Mouse (Mus musculus) cerebellum, postnatal 14 days (tissue): ENCODE data around the gene Nadk.

ENCODE experiments used
- DNase-seq, 2 experiments: peaks; one replicate each; pipeline ENCODE4 v3.0.0; 2021; ENCODE audit warnings: mixed read lengths in 2 of 2

The Nadk gene

GRCm38 (mm10) chr4:155561661-155562442, at the start of gene Nadk:
Nadk (plus strand) TSS chr4:155562378.
- peak in 1 of 2 experiments; percentile 37 for DNase-seq

DNA sequence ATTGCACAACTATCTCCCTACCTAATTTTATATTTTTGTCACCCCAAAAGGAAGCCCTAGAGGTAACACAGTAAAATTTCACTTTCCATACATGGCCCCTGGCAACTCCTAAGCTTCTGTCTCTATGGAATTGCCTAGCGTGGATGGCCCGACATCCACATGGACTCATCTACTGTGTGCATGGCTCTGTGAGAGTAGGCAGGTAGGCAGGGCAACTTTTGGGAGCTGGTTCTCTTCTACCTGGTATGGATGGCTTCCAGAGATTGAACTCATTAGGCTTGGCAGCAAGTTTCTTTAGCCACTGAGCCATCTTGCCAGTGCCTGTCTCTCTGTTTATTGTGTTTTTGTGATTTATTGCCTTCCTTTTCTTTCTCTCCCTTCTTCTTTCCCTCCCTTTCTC, 47.4 kb upstream of the Nadk start:
- no peak for DNase-seq

GRCm38 (mm10) chr4:155517948-155518517, 44.1 kb upstream of the Nadk start:
- peak in 1 of 2 experiments; percentile 21 for DNase-seq

DNA sequence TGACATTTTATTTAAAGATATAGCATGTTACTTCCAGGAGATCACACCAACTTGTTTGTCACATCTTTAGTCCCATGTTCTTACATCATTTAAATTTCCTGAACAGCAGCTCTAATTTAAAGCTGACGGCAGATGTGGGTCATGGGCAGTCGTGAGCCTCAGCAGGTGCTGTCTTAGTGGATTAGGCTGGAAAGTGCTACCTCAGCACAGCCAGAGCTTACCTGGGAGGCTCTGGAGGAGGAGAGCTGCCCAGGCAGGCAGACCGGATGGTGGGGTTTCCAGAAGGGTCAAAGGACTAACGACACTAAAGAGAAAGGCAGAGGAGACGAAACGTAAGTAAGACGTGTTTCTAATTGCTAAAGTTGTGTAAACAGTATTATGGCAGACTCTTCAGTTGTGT, 39.9 kb upstream of the Nadk start:
- no peak for DNase-seq

DNA sequence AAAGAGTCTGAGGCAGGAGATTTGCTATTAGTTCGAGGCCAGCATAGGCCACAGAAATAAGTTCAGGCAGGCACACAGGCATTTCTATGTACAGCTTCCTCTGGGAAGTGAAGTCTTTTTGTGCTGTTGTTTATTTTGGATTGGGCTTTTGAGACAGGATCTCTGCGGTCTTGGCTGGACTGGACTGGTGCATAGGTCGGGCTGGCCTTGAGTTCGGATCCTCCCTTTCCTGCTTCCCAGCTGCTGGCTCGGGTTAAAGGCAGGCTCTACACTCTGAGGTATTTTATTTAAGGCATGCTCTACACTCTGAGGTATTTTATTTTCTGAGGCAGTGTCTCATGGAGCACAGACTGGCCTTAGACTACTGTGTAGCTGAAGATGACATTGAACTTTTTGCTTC, 36.4 kb upstream of the Nadk start:
- no peak for DNase-seq

- DNase-seq = no peak
These were observed 32.9 kb upstream of the Nadk start for GRCm38 (mm10) chr4:155529294-155529693.

DNA sequence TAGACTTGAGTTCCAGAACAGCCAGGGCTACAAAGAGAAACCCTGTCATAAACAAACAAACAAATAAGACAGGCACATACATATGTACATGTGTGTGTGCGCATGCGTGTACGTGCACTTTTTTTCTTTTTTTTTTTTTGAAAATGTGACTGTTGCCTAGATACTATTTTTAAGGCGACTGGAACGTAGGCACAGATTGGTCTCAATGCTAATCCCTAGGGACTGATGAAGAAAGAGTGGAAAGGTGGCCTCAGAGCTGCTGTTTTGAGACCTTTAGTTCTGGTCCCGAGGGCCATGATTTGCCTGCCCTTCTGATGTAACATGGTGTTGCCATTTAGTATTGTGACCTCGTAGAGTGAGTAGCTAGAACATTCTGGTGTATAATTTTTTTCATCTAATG, 12.2 kb upstream of the Nadk start:
- DNase-seq = no peak

DNA sequence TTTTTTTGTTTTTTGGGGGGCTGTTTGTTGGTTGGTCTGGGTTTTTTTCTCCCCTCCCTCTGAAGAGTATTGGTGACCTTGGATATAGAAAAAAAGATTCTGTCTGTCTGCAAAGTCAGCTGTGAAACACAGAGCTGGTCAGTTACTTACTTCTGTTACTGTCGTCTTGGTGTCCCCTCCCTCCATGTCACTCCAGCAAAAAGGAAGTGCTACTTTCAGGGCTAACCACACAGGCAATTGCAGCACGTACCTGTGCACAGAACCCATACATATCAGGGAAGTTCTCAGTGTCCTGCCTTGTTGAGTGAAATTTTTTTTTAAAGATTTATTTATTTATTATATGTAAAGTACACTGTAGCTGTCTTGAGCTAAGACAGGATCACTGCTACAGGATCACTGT, 11.7 kb upstream of the Nadk start:
- DNase-seq = no peak

GRCm38 (mm10) chr4:155551073-155551472, 11.1 kb upstream of the Nadk start:
- no peak for DNase-seq

GRCm38 (mm10) chr4:155552917-155553532, 9.2 kb upstream of the Nadk start:
- DNase-seq = peak in 1 of 2 experiments; percentile 33

DNA sequence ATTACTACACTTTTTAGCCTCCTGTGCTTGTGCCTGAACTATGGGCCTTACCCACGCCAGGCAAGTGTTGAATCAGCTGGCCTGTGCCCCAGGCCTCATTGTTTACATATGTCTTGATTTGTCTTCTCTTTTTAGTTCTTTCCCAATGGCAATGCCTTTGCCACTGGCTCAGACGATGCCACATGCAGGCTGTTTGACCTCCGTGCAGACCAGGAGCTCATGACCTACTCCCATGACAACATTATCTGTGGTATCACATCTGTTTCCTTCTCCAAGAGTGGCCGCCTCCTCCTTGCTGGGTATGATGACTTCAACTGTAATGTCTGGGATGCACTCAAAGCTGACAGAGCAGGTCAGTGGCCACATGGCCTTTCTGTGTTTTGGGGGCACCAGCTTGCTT, 7.3 kb upstream of the Nadk start:
- DNase-seq = no peak

GRCm38 (mm10) chr4:155555464-155555863, 6.7 kb upstream of the Nadk start:
- no peak for DNase-seq

DNA sequence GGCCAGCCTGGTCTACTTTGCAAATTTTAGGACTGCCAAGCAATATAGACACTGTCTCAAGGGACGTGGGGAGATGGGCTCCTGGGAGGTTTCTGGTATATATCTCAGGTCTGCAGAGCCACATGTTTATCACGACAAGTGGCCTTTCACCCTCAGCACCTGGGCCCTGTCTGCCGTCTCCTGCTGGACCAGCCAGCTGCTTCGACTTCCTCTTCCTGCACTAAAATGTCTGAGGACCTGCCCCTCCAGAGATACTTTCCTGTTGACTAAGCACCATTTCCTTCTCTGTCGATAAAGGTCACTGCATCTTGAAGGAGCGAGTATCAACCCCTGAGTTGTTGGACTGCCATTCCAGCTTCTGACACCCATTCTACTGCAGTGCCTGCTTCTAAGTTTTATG, 2.7 kb upstream of the Nadk start:
- no peak for DNase-seq

DNA sequence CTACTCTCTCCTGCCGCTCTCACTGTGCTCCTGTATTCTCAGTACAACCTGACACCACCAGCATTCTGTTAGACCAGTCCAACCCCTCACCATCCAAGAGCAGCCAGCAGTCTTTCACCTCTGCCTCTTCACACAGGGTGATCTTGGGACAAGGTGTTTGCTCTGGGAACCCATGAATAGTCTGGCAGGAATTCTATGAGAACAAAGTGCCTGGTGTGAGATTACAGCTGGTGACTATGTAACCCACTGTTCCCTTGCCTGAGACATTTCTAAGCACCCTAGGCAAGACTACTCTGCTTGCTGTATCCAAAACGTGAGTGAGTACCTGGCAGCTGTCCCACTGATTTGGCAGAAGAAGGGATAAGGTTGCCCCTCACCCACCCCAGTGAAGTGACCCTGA, 1.2 kb upstream of the Nadk start:
- no peak for DNase-seq

DNA sequence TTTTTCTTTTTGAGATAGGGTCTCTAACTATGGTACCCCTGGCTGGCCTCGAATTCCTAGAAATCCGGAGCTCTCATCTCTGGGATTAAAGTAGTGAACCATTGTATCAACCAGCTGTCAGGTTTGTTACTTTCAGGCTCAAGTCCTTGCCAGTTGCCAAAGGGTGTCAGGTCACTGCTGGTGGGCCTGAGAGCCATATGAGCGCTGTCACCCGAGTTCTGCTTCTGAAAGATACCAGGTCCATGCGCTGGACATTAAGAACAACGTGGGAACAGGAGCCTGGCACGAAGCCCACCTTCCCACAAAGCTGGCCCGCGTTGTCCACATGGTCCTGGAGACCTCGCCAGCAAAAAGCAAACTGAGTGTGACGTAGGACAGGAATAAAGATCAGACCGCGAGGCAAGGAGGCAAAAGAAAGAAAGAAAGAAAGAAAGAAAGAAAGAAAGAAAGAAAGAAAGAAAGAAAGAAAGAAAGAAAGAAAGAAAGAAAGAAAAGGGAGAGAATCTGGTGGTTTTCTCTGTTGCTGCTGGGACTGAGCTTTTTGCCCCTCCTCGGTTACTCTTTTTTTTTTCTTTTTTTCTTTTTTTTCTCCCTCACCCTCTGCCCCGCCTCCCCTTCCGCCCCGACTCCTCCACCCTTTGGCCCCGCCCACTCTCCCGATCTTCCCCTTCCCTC, 684 bp downstream of the Nadk start:
- DNase-seq = peak; percentile 77 to 85

GRCm38 (mm10) chr4:155563400-155564231, 1.4 kb downstream of the Nadk start:
- peak; percentile 95 for DNase-seq

DNA sequence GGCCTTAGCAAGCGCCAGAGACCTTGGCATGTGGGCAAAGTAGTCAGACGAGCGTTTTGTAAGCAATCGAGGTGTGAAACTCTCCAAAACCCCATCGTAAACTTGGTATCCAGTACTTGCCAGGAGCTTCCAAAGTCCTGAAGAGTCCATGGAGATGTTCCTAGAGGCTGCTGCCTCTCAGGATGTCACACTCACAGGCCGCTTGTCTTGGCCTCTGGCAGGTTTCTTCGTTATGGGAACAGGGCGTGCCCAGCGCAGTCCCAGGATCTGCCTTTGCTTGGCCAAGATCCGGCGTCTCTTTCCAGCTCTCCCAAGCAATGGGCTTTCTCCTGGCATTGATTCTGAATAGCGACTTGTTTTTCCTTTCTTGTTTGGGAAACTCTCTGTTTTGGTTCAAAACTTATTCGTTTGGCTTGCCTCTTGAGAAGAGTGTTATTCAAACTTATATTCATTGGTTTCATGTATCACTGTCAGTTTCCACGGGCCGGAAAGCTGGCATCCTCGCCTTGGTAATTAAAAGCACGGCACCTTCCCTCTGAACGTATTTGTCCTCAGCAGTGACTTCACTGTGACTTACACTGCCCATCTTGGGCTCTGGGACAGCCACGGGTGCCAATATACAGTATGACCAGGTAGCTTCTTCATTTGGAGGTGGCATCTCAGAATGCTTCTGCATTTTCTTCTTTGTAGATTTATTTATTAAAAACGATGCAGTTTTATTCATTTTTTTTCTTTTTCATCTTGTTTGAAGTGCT, 2.3 kb downstream of the Nadk start:
- DNase-seq = peak; percentile 41 to 42

DNA sequence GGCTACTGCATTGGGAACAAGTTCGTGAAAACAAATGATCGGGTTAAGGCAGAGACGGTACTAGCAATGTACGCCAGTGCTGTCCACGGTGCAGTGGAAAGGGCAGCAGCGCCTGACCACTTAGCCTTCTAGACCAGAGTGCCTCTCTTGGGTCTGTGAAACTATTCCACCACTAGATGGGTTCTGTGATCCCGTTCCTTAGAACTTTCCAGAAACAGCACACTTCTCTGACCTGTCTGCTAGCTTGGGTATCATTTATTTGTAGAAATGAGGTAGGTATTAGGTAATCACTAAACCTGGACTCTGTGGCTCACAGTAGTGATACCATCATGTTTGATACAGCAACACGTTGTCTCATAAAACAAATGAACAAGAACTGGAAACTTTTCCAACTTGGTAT, 4.4 kb downstream of the Nadk start:
- no peak for DNase-seq

GRCm38 (mm10) chr4:155568170-155568569, 6.0 kb downstream of the Nadk start:
- peak; percentile 57 to 62 for DNase-seq

DNA sequence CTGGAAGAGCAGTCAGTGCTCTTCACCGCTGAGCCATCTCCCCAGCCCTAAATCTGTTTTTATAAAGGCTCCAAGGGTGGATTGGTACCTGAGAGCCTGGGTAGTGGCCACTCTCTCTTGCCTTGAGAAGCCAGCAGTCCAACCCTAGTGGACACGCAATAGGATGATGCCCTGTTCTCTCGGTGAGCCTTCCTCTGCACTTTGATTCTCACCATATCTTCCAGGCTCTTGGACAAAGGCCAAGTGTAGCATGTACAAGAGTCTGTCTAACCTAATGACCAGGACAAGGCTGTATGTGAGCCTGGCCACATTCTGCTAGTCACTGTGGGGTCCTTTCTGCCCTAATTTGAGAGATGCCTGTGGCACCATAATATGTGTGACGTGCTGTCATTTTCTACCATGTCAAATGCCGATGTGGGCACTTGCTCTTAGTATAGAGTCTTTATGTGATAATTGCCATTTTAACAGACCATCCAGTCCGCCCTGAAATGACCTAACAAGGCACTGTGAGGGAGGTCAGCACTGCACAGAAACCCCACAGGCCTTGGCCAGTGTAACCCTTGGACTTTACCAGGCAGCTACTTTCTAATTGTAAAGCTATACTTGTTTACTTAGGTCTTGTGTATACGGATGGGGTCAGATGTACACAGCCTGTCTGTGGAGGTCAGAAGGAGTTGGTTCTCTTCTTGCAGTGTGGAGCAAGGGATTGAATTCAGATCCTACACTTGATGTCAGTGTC, 6.6 kb downstream of the Nadk start:
- DNase-seq = no peak

DNA sequence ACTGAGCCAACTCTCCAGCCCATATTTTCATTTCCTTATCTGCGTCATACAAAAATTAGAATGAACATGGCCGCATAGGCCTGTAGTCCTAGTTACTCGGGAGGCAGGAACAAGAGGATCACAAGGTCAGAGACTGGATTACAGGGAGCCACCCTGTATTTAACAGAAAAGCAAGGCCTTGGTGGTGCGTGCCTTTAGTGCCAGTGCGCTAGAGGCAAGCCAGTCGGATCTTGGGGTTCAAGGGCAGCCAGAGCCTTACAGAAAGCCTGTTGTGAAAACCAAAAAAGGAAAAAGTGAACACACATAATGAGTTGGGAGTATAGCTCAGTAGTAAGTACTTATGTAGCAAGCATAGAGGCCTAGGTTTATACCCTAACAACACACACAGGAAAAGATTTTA, 7.6 kb downstream of the Nadk start:
- no peak for DNase-seq
